Mouse (Mus musculus) CD4-positive, CD25-positive, alpha-beta regulatory T cell, adult 2 months (primary cell): Measurements from ENCODE around the gene Kcns3.
"Not testable (repeated sequence)": the region's sequence is repeated elsewhere in the genome, so short reads cannot be mapped to it uniquely, and the experiment has no call there.

Experiments used
- DNase-seq: peaks from one replicate; pipeline ENCODE4 v3.0.0-alpha.2; 2012; ENCODE audit warnings: low read depth, low spot score

Kcns3 gene

GRCm38 (mm10) chr12:11071079-11071478 is 79.8 kb downstream of the Kcns3 start:
- DNase-seq, result no peak

- no peak for DNase-seq
Observed at GRCm38 (mm10) chr12:11066865-11067264, 84.0 kb downstream of the Kcns3 start.

GRCm38 (mm10) chr12:11052676-11053075 is 98.2 kb downstream of the Kcns3 start:
- not testable (repeated sequence) for DNase-seq

GRCm38 (mm10) chr12:11041821-11042220 is 109.0 kb downstream of the Kcns3 start:
- no peak for DNase-seq
